Mouse (Mus musculus): ENCODE results near the gene Calcoco2.
"Not testable (repeated sequence)": the region's sequence is repeated elsewhere in the genome, so short reads cannot be mapped to it uniquely, and the experiment has no call there.

DNA sequence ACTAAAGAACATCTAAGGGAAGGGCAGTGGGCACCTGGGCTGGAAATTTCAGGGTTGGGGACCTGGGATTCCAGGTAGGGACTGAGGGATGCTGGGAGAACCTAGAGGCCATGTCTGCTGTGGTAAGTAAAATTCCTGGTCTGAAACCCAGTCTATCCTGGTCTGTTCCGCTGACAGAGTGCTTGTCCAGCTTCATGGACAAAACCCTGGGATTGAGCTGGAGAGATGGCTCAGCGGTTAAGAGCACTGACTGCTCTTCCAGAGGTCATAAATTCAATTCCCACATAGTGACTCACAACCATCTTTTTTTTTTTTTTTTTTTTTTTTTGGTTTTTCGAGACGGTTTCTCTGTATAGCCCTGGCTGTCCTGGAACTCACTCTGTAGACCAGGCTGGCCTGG, 11.0 kb upstream of the Calcoco2 start:
- not testable (repeated sequence) for TF ChIP-seq POLR2A, CTCF (IDR thresholded peaks at IDR 0.05; ENCODE audit: extremely low read depth, insufficient read depth, low read length)

Data from cortical plate, adult 2 months (tissue).